Mouse (Mus musculus): ENCODE data around the gene Unc79. TPM values are rescaled to one million over a fixed set of nuclear protein-coding genes. Genes with fewer than 3 reads are reported as not detected.

Gene Unc79
- polyA plus RNA-seq, 1 experiment from 2014 or later = 2.1 TPM

Small RNAs within 50 kb of the gene (microRNA-seq; reads per million reads assigned to microRNA genes)
- gene Gm44324 (ENCODE audit: insufficient number of aligned reads) = not detected

Other genes starting within 250 kb of the Unc79 start
- gene Itpk1, start 243.9 kb upstream of the Unc79 start, polyA plus RNA-seq (2014; fragmentation: Nextera tagmentation; extraction: Ambion mirVana) = 19.6 and 21.5 TPM in 2 replicates
- gene Moap1, start 205.2 kb upstream of the Unc79 start, polyA plus RNA-seq (2014; fragmentation: Nextera tagmentation; extraction: Ambion mirVana) = 31.9 and 34.4 TPM in 2 replicates
- 12.7 and 14.0 TPM in 2 replicates for gene Tmem251, start 205.1 kb upstream of the Unc79 start, polyA plus RNA-seq (2014; fragmentation: Nextera tagmentation; extraction: Ambion mirVana)
- not detected in 2 replicates for gene Gm28051, start 191.1 kb upstream of the Unc79 start, polyA plus RNA-seq (2014; fragmentation: Nextera tagmentation; extraction: Ambion mirVana)
- gene Gon7, start 191.1 kb upstream of the Unc79 start, polyA plus RNA-seq (2014; fragmentation: Nextera tagmentation; extraction: Ambion mirVana) = 45.9 and 46.0 TPM in 2 replicates
- 70.6 and 79.2 TPM in 2 replicates for gene Ubr7, start 190.9 kb upstream of the Unc79 start, polyA plus RNA-seq (2014; fragmentation: Nextera tagmentation; extraction: Ambion mirVana)
- gene Gm20604, start 190.2 kb upstream of the Unc79 start, polyA plus RNA-seq (2014; fragmentation: Nextera tagmentation; extraction: Ambion mirVana) = 31.8 and 32.7 TPM in 2 replicates
- 21.9 and 22.1 TPM in 2 replicates for gene Btbd7, start 70.4 kb upstream of the Unc79 start, polyA plus RNA-seq (2014; fragmentation: Nextera tagmentation; extraction: Ambion mirVana)
- not detected in 2 replicates for gene Cox8c, start 49.5 kb upstream of the Unc79 start, polyA plus RNA-seq (2014; fragmentation: Nextera tagmentation; extraction: Ambion mirVana)